Mouse (Mus musculus): ENCODE results near the gene Map3k1. TPM values are rescaled to one million over a fixed set of nuclear protein-coding genes. Genes with fewer than 3 reads are reported as not detected.

Gene Map3k1
- polyA plus RNA-seq, 1 experiment = 58.7 TPM

- H3K4me1 ChIP-seq (ENCODE audit: control insufficient read depth, insufficient read depth, low read length) = peaks cover 28% of the 10 kb centered on the region
These were observed 29.3 kb downstream of the Map3k1 start for GRCm38 (mm10) chr13:111779471-111779870.

GRCm38 (mm10) chr13:111778606-111779005 lies 30.2 kb downstream of the Map3k1 start:
- Histone ChIP-seq H3K4me3 (ENCODE audit: insufficient read depth, low read length) (peak overlapping the region; percentile 33; the same call in 1 of the 2 replicates), H3K27ac (ENCODE audit: insufficient read depth, low read depth, low read length) (peak overlapping the region; percentile 80)
- TF ChIP-seq POLR2A (IDR thresholded peaks at IDR 0.05; ENCODE audit: borderline replicate concordance, low read depth, low read length) (no peak), CTCF (IDR thresholded peaks at IDR 0.05; ENCODE audit: low read depth, low read length) (no peak)

More at GRCm38 (mm10) chr13:111779471-111779870, 29.3 kb downstream of the Map3k1 start:
- Histone ChIP-seq H3K27ac (ENCODE audit: insufficient read depth, low read depth, low read length) (no peak overlapping the region), H3K4me3 (ENCODE audit: insufficient read depth, low read length) (no peak overlapping the region)
- TF ChIP-seq POLR2A (IDR thresholded peaks at IDR 0.05; ENCODE audit: borderline replicate concordance, low read depth, low read length) = no peak
- no peak for TF ChIP-seq CTCF (IDR thresholded peaks at IDR 0.05; ENCODE audit: low read depth, low read length)

GRCm38 (mm10) chr13:111777865-111778264 lies 30.9 kb downstream of the Map3k1 start:
- H3K4me1 ChIP-seq (ENCODE audit: control insufficient read depth, insufficient read depth, low read length) = peaks cover 28% of the 10 kb centered on the region
- H3K4me3 ChIP-seq (ENCODE audit: insufficient read depth, low read length) = no peak overlapping the region
- TF ChIP-seq CTCF (IDR thresholded peaks at IDR 0.05; ENCODE audit: low read depth, low read length) (no peak), POLR2A (IDR thresholded peaks at IDR 0.05; ENCODE audit: borderline replicate concordance, low read depth, low read length) (no peak)
- no peak overlapping the region for H3K27ac ChIP-seq (ENCODE audit: insufficient read depth, low read depth, low read length)

More at GRCm38 (mm10) chr13:111778606-111779005, 30.2 kb downstream of the Map3k1 start:
- H3K4me1 ChIP-seq (ENCODE audit: control insufficient read depth, insufficient read depth, low read length) = peaks cover 28% of the 10 kb centered on the region

- Histone ChIP-seq H3K4me1 (ENCODE audit: control insufficient read depth, insufficient read depth, low read length) (peaks cover 28% of the 10 kb centered on the region), H3K4me3 (ENCODE audit: insufficient read depth, low read length) (no peak overlapping the region), H3K27ac (ENCODE audit: insufficient read depth, low read depth, low read length) (no peak overlapping the region)
- no peak for TF ChIP-seq CTCF (IDR thresholded peaks at IDR 0.05; ENCODE audit: low read depth, low read length)
- TF ChIP-seq POLR2A (IDR thresholded peaks at IDR 0.05; ENCODE audit: borderline replicate concordance, low read depth, low read length) = no peak
These were observed 31.6 kb downstream of the Map3k1 start for GRCm38 (mm10) chr13:111777179-111777578.

- Histone ChIP-seq H3K27ac (ENCODE audit: insufficient read depth, low read depth, low read length) (no peak overlapping the region), H3K4me1 (ENCODE audit: control insufficient read depth, insufficient read depth, low read length) (peaks cover 2% of the 10 kb centered on the region; the same call in 1 of the 2 replicates), H3K4me3 (ENCODE audit: insufficient read depth, low read length) (no peak overlapping the region)
- TF ChIP-seq CTCF (IDR thresholded peaks at IDR 0.05; ENCODE audit: low read depth, low read length) (no peak), POLR2A (IDR thresholded peaks at IDR 0.05; ENCODE audit: borderline replicate concordance, low read depth, low read length) (no peak)
These were observed 36.7 kb downstream of the Map3k1 start for GRCm38 (mm10) chr13:111772075-111772474.

- Histone ChIP-seq H3K4me1 (ENCODE audit: control insufficient read depth, insufficient read depth, low read length) (no peaks in the 10 kb centered on the region), H3K27ac (ENCODE audit: insufficient read depth, low read depth, low read length) (no peak overlapping the region), H3K4me3 (ENCODE audit: insufficient read depth, low read length) (no peak overlapping the region)
- TF ChIP-seq CTCF (IDR thresholded peaks at IDR 0.05; ENCODE audit: low read depth, low read length) = peak; percentile 53
- no peak for TF ChIP-seq POLR2A (IDR thresholded peaks at IDR 0.05; ENCODE audit: borderline replicate concordance, low read depth, low read length)
These were observed 37.6 kb downstream of the Map3k1 start for GRCm38 (mm10) chr13:111771232-111771631.

- Histone ChIP-seq H3K27ac (ENCODE audit: insufficient read depth, low read depth, low read length) (no peak overlapping the region), H3K4me3 (ENCODE audit: insufficient read depth, low read length) (no peak overlapping the region), H3K4me1 (ENCODE audit: control insufficient read depth, insufficient read depth, low read length) (no peaks in the 10 kb centered on the region)
- TF ChIP-seq POLR2A (IDR thresholded peaks at IDR 0.05; ENCODE audit: borderline replicate concordance, low read depth, low read length) = no peak
- no peak for TF ChIP-seq CTCF (IDR thresholded peaks at IDR 0.05; ENCODE audit: low read depth, low read length)
These were observed 38.0 kb downstream of the Map3k1 start for GRCm38 (mm10) chr13:111770776-111771175.

GRCm38 (mm10) chr13:111762526-111762925 lies 46.3 kb downstream of the Map3k1 start:
- no peak overlapping the region for H3K27ac ChIP-seq (ENCODE audit: insufficient read depth, low read depth, low read length)
- no peak for TF ChIP-seq POLR2A (IDR thresholded peaks at IDR 0.05; ENCODE audit: borderline replicate concordance, low read depth, low read length)
- no peak for TF ChIP-seq CTCF (IDR thresholded peaks at IDR 0.05; ENCODE audit: low read depth, low read length)
- H3K4me1 ChIP-seq (ENCODE audit: control insufficient read depth, insufficient read depth, low read length) = no peaks in the 10 kb centered on the region

GRCm38 (mm10) chr13:111756986-111757385 lies 51.8 kb downstream of the Map3k1 start:
- Histone ChIP-seq H3K4me1 (ENCODE audit: control insufficient read depth, insufficient read depth, low read length) (no peaks in the 10 kb centered on the region), H3K27ac (ENCODE audit: insufficient read depth, low read depth, low read length) (no peak overlapping the region), H3K4me3 (ENCODE audit: insufficient read depth, low read length) (no peak overlapping the region)
- TF ChIP-seq CTCF (IDR thresholded peaks at IDR 0.05; ENCODE audit: low read depth, low read length) = no peak
- no peak for TF ChIP-seq POLR2A (IDR thresholded peaks at IDR 0.05; ENCODE audit: borderline replicate concordance, low read depth, low read length)

More at GRCm38 (mm10) chr13:111762526-111762925, 46.3 kb downstream of the Map3k1 start:
- H3K4me3 ChIP-seq (ENCODE audit: insufficient read depth, low read length) = no peak overlapping the region

- no peak overlapping the region for H3K27ac ChIP-seq (ENCODE audit: insufficient read depth, low read depth, low read length)
- no peak overlapping the region for H3K4me3 ChIP-seq (ENCODE audit: insufficient read depth, low read length)
- H3K4me1 ChIP-seq (ENCODE audit: control insufficient read depth, insufficient read depth, low read length) = no peaks in the 10 kb centered on the region
- TF ChIP-seq CTCF (IDR thresholded peaks at IDR 0.05; ENCODE audit: low read depth, low read length) (no peak), POLR2A (IDR thresholded peaks at IDR 0.05; ENCODE audit: borderline replicate concordance, low read depth, low read length) (no peak)
These were observed 52.9 kb downstream of the Map3k1 start for GRCm38 (mm10) chr13:111755937-111756336.

Measured in bone marrow macrophage, adult 2 months (primary cell).